Mouse (Mus musculus) ovary, postnatal 10 days (tissue): ENCODE data around the gene Ctdsp1.
"Not testable (repeated sequence)": the region's sequence is repeated elsewhere in the genome, so short reads cannot be mapped to it uniquely, and the experiment has no call there.

ENCODE experiments used
- DNase-seq: peaks from one replicate; pipeline ENCODE4 v3.0.0; 2022; ENCODE audit warnings: low spot score

Ctdsp1 gene

GRCm38 (mm10) chr1:74376396-74376795 lies 14.9 kb upstream of the Ctdsp1 start:
- DNase-seq, result no peak

DNA sequence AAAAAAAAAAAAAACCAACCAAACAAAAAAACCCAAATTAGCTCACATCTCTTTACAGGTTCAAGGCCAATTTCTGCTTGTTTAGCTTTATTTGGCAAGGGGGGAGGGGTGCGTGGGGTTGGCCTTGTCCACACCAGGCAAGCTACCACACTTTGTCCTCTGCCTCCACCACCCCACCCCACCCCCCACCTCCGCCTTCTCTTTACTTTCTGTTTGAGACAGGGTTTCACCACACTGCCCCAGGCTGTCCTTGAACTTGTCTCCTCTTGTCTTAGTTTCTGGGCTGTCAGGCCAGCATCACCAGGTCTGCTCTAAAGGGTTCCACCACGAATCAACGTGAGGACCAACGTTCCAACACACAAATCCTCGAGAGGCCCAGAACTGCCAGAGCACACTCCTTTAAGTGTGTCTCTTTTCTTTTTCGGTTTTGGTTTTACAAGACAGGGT lies 12.2 kb upstream of the Ctdsp1 start:
- no peak for DNase-seq

GRCm38 (mm10) chr1:74380484-74380883 lies 10.8 kb upstream of the Ctdsp1 start:
- DNase-seq, result no peak

GRCm38 (mm10) chr1:74381588-74382021 lies 9.7 kb upstream of the Ctdsp1 start:
- DNase-seq, result no peak

GRCm38 (mm10) chr1:74383385-74383784 lies 7.9 kb upstream of the Ctdsp1 start:
- no peak for DNase-seq

- no peak for DNase-seq
Observed at GRCm38 (mm10) chr1:74384525-74384924, 6.8 kb upstream of the Ctdsp1 start.

DNA sequence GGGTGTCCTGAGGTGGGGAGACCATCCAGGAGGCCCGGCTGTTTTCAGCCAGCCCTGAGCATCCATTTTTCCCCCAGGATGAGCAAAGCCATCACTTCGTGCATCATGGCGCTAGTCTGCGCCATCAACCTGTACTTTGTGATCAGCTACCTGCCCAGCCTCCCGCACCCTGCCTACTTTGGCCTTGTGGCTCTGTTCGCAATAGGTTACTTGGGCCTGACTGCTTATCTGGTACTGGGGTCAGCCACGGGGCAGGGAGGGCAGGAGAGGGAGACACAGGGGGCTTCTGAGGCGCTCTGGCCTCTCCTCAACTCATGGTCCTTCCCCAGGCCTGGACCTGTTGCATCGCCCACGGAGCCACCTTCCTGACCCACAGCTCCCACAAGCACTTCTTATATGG lies 6.2 kb upstream of the Ctdsp1 start:
- no peak for DNase-seq

GRCm38 (mm10) chr1:74385531-74385930 lies 5.8 kb upstream of the Ctdsp1 start:
- DNase-seq, result no peak

DNA sequence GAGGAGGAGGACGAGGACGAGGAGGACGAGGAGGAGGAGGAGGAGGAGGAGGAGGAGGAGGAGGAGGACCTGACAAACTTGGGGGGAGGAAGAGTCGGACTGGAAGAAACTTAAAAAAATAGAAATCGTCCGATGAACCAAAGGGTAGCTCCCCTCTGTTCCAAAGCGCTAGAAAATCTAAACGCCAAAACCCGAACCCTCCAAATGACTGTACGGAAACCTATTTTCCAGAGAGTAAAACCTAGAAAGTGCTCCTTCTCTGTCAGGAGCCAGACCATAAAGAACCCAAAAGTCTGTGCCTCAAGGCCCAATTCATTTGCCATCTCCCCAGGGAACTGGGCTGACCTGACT lies 5.0 kb upstream of the Ctdsp1 start:
- no peak for DNase-seq

DNA sequence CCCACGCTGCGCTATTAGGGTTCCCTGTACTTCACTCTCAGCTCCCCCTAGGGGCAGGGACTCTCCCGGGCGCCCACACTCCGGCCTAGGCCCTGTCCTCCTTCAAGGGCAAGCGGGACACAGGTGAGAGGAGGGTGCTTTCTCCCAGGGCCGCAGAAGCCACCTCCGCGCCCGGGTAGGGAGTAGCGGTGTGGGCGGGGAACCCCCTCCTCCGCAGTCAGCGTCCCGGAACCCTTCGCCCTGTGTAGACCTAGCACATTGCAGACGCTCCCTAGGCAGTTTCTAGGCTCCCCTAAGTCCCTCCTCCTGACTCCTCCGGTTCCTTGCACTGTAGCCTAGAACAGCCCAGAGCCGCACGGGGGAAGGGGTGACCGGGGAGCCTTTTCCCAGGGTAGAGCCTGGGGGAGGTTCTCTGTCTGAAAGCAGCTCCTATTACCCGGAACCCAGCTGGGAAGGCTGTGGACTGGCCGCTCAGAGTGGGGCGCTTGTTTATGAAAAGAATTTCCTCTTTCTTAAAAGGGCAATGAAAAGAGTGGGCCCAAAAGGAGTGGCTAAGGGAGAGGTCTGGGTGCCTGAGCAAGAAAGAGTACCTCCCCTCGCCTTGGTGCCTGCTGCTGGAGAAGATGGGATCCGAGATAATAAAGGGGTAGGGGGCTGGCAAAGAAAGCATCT lies 4.5 kb upstream of the Ctdsp1 start:
- DNase-seq, result peak; percentile 98

GRCm38 (mm10) chr1:74387386-74387988 lies 3.8 kb upstream of the Ctdsp1 start:
- DNase-seq, result no peak

DNA sequence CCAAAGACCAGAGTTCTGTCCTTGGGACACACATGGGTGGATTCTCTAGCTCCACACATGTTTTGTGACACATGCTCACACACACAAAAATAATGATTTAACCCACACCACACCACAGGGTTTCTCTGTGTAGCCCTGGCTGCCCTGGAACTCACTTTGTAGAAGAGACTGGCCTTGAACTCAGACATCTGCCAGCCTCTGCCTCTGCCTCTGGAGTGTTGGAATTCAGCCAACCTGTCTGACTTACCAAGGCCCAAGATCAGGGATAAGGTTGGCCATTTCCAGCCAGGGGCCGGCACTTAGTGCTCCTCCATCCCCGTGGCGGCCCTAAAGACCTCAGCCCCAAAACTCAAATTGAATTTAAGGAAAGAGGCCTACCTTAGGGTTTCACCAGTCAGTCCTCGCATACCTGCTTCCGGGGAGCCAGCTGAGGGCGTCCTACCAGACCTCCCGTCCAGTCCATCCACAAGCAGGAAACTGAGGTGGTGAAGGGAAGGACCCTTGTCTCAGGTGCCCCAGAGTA lies 2.9 kb upstream of the Ctdsp1 start:
- DNase-seq, result no peak

DNA sequence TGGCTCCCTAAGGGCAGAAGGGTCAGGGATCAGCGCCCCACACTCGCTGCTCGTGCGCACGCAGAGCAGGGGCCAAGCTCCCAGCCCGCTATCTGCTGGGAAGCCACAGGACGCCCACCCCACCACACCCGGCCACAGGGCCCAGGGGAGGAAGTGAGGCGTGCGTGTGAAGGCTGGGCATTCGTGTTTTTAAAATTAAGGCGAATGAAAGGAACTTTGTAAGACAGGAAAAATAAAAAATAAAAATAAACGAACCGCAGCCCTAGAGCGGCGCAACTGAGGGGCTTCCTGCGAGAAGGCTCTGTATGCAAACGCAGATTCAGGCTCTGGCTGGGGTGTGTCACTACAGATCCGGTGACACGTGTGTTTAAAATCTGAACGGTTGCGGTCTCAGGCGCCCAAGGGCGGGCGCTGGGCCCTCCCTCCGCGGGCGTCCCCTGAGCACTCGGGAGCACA lies 1.4 kb upstream of the Ctdsp1 start:
- DNase-seq, result no peak

GRCm38 (mm10) chr1:74390287-74390906 lies 912 bp upstream of the Ctdsp1 start:
- DNase-seq, result no peak

GRCm38 (mm10) chr1:74391844-74392441 lies 634 bp downstream of the Ctdsp1 start:
- DNase-seq, result peak; percentile 71

- no peak for DNase-seq
Observed at GRCm38 (mm10) chr1:74392446-74392994, 1.2 kb downstream of the Ctdsp1 start.

- no peak for DNase-seq
Observed at GRCm38 (mm10) chr1:74393010-74393409, 1.7 kb downstream of the Ctdsp1 start.

DNA sequence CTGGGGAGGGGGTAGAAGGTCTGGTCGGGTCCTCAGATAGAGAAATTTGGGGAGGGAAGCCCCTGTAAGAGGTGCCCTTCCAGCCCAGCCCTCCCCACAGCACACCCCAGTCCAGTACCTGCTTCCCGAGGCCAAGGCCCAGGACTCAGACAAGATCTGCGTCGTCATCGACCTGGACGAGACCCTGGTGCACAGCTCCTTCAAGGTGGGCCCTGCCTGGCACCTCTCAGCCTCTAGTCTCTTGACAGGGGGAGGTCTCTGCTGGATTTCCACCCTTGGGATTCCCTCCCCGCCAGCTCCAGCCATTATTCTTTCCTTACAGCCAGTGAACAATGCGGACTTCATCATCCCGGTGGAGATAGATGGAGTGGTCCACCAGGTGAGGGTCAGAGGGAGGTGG lies 2.4 kb downstream of the Ctdsp1 start:
- DNase-seq, result no peak

DNA sequence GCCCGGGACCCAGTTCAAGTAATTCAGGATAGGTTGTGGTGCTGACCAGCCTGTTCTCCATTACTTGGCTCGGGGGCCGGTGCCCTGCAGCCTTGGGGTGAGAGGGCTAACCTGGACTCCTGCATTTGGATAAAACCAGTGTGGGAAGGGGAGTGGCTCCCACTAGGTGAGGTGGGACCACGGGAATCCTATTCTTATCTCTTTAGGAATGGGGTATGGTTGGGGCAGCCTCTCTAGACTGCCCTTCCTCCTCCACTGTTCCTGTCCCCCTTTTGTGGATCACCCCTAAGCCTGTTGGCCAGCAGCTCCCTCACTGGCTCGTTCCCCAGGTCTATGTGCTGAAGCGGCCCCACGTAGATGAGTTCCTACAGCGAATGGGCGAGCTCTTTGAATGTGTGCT lies 3.0 kb downstream of the Ctdsp1 start:
- no peak for DNase-seq

DNA sequence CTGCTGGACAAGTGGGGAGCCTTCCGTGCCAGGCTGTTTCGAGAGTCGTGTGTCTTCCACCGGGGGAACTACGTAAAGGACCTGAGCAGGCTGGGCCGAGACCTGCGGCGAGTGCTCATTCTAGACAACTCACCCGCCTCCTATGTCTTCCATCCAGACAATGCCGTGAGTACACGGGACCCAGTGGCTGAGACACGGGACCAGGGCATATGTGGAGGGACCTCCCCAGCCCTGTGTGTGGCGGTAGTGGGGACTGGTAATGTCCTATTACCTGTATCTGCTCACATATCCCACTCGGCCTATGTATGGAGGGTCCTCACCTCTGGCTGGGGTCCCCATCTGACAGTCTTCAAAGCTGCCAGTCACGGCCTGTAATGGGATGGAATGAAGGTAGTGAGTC lies 3.5 kb downstream of the Ctdsp1 start:
- DNase-seq, result no peak

DNA sequence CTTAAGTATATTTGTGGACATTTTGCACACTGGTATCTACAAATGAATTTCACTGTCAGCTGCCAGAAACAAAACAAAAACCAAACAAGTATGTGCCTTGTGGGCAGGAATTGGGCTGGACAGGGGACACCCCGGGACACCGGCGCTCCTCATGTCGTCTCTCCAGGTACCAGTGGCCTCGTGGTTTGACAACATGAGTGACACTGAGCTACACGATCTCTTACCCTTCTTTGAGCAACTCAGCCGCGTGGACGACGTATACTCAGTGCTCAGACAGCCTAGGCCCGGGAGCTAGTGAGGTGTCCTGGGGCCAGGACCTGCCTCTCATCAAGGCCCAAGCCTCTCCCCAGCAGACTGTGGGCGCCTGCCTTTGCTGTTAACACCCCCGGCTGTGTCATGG lies 4.0 kb downstream of the Ctdsp1 start:
- DNase-seq, result no peak

GRCm38 (mm10) chr1:74396456-74397222 lies 5.3 kb downstream of the Ctdsp1 start:
- not testable (repeated sequence) for DNase-seq
